Mouse (Mus musculus) intestine, postnatal 0 days (tissue): Measurements from ENCODE around the gene Cdk10. TPM values are rescaled to one million over a fixed set of nuclear protein-coding genes. Genes with fewer than 3 reads are reported as not detected.

ENCODE experiments used
- ATAC-seq: fragments of 200-750 bp; cut with Nextera tagmentation; 2 replicates; pipeline ENCODE4 v1.8.0; 2017; ENCODE audit warnings: mild to moderate bottlenecking, moderate TSS enrichment, moderate library complexity
- H3K27ac ChIP-seq: fragments of 300-500 bp; sonication (generic); 2 replicates; pipeline ENCODE4 v1.5.1; 2014; ENCODE audit warnings: mild to moderate bottlenecking, low read depth, low read length, moderate library complexity
- H3K27me3 ChIP-seq: fragments of 300-500 bp; sonication (generic); replicated peaks from 2 replicates; pipeline ENCODE4 v1.6.1; 2014; ENCODE audit warnings: low read length, mixed read lengths; ENCODE audit not compliant: control insufficient read depth, insufficient read depth
- H3K36me3 ChIP-seq: fragments of 300-500 bp; sonication (generic); 2 replicates; pipeline ENCODE4 v1.6.1; 2014; ENCODE audit warnings: mild to moderate bottlenecking, moderate library complexity; ENCODE audit not compliant: control insufficient read depth, insufficient read depth
- H3K4me1 ChIP-seq: fragments of 300-500 bp; sonication (generic); replicated peaks from 2 replicates; pipeline ENCODE4 v1.6.1; 2014; ENCODE audit warnings: antibody characterized with exemption, low read length, mixed read lengths; ENCODE audit not compliant: control insufficient read depth, insufficient read depth
- H3K4me2 ChIP-seq: fragments of 300-500 bp; sonication (generic); replicated peaks from 2 replicates; pipeline ENCODE4 v1.6.1; 2014; ENCODE audit warnings: low read depth, mild to moderate bottlenecking, moderate library complexity
- H3K4me3 ChIP-seq: fragments of 300-500 bp; sonication (generic); 2 replicates; pipeline ENCODE4 v1.5.1; 2014; ENCODE audit warnings: low read depth, low read length
- H3K9ac ChIP-seq: fragments of 300-500 bp; sonication (generic); 2 replicates; pipeline ENCODE4 v1.6.1; 2014; ENCODE audit warnings: mild to moderate bottlenecking, low read depth, low read length
- H3K9me3 ChIP-seq: fragments of 300-500 bp; sonication (generic); 2 replicates; pipeline ENCODE4 v1.6.1; 2016; ENCODE audit warnings: mixed run types; ENCODE audit not compliant: control insufficient read depth
- CTCF ChIP-seq: sonication (generic); IDR thresholded peaks from 2 replicates; pipeline ENCODE4 v1.5.1; 2016; ENCODE audit warnings: low read depth, mild to moderate bottlenecking, control low read depth, antibody characterized with exemption, moderate library complexity
- WGBS: fragments of 180-500 bp; shearing (Covaris S2); extraction: QIAGEN DNeasy Blood & Tissue Kit; methylation state at CpG from one replicate; pipeline ENCODE4 v1.1.7; 2014; 5-methylcytosine and 5-hydroxymethylcytosine counted together
- polyA plus RNA-seq: library from polyadenylated mRNA; unstranded; fragments of >200 nt; fragmentation: Nextera tagmentation; extraction: Ambion mirVana; gene quantifications from 2 replicates; pipeline ENCODE4 v1.2.1, GENCODE M21; 2015

The Cdk10 gene
- 11.8 and 14.0 TPM in 2 replicates for polyA plus RNA-seq

DNA sequence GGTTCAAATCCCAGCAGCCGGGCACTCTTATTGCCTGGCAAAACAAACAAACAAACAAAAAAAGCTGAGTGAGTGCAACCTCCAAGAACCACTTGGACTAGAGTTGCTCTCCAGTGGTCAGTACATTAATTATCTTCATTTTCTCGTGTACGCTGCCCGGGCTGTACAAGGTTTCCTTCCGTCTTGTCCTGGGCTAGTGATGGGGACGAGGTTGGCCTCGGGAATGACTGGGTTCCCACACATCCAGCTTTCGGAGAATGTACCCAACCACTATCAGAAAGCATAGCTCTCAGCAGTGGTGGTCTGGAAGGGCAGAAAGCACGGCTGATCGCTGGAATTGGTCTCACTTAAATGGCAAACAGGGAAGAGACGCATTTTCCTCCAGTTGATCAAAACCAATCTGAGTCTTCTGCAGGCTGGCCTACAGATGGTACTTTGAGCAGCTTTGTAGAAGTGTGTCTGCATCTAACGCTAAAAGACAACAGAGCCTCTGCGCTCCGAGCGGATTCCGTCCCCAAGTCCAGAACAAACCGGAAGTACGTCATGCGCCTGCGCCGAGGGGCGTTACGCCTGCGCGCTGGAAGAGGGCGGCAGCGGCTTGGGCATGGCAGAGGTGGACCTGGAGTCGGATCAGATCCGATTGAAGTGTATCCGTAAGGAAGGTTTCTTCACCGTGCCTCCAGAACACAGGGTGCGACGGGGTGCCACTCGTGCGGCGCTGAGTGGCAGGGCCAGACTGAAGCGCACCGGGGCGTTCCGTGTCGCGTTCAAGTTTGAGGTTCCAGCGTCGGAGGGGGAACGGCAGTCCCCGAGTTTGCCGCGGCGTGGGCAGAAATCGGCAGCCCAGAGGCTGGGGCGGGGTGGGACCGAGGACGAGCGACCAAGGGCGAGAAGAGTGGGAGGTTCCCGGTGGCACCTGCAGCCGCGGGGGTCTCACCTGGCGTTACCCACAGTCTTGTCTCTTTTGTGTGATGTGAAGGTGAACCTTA is at the start of gene Cdk10:
Gene Cdk10, plus strand, starts transcription at position 565 of the 989 bp plus-strand sequence.
- no peaks in the 10 kb centered on the region for H3K27me3 ChIP-seq
- H3K4me1 ChIP-seq, result peaks cover 5% of the 10 kb centered on the region; the same call in 1 of the 2 replicates
- peaks cover 6% of the 10 kb centered on the region; the same call in 1 of the 2 replicates for H3K36me3 ChIP-seq
- peak within 1 kb of the TSS; percentile 74 for H3K4me3 ChIP-seq
- no peaks in the 10 kb centered on the region for H3K9me3 ChIP-seq
- H3K9ac ChIP-seq, result peak within 1 kb of the TSS; percentile 72
- peak; percentile 79 for ATAC-seq
- H3K4me2 ChIP-seq, result peak within 1 kb of the TSS; percentile 87
- peak within 1 kb of the TSS; percentile 79 for H3K27ac ChIP-seq
- 0 out of 2 replicates have a peak, but pooled peaks have one; percentile 9 for TF ChIP-seq CTCF
- 2% methylated on average over 59 of the region's 59 CpGs for WGBS

DNA sequence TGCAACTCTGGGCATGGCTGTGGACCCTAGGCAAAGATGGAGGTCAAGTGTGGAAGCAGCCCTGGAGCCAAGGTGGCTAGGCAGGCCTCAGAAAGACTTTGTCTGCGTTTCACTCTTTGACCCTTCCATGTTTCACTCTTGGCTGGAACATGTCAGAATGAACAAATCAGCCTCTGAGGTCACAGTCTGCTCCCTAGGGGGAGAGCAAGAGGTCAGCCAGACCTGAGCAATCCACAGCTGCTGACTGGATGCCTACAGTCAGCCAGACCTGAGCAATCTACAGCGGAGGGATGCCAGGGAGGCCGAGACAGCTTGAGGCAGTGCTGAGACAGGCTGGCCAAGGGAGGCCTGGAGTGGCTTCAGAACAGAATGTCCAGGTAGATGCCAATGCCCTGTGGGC is 43.3 kb upstream of the Cdk10 start:
- Histone ChIP-seq H3K4me1 (no peaks in the 10 kb centered on the region), H3K27me3 (no peaks in the 10 kb centered on the region), H3K36me3 (no peaks in the 10 kb centered on the region), H3K27ac (no peak overlapping the region), H3K9ac (no peak overlapping the region), H3K4me3 (no peak overlapping the region), H3K4me2 (no peak overlapping the region), H3K9me3 (no peaks in the 10 kb centered on the region)
- ATAC-seq, result no peak
- 65% methylated on average over 3 of the region's 3 CpGs for WGBS
- no peak for TF ChIP-seq CTCF

GRCm38 (mm10) chr8:123185566-123186409 is 38.9 kb upstream of the Cdk10 start, which contains the start of gene Dpep1:
Dpep1 (plus strand) TSS chr8:123186242.
- Histone ChIP-seq H3K4me3 (no peak within 1 kb of the TSS), H3K36me3 (no peaks in the 10 kb centered on the region), H3K27ac (peak within 1 kb of the TSS; percentile 54), H3K4me2 (no peak within 1 kb of the TSS), H3K9ac (peak within 1 kb of the TSS; percentile 22; the same call in 1 of the 2 replicates), H3K9me3 (no peaks in the 10 kb centered on the region), H3K4me1 (no peaks in the 10 kb centered on the region), H3K27me3 (no peaks in the 10 kb centered on the region)
- 32% methylated on average over 19 of the region's 19 CpGs for WGBS
- ATAC-seq, result no peak
- TF ChIP-seq CTCF, result no peak

DNA sequence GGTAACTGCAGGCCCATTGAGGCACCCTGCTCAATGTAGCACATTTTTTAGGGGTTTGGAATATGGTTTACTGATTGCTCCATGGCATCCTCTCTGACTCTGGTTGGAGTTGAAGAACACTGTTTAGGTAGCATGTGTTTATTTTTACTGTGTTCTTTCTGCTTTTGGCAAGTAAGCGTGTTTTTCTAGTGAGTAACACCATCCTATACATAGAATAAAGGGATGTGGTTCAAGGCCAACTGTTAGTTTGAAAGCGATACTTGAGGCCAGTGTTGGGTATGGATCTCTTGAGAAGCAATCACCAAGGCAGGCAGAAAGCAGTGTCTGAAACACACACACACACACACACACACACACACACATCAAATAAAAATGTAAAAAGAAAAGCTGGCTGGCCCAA is 36.6 kb upstream of the Cdk10 start:
- no peaks in the 10 kb centered on the region for H3K27me3 ChIP-seq
- no peak overlapping the region for H3K9ac ChIP-seq
- ATAC-seq, result no peak
- TF ChIP-seq CTCF, result no peak
- no peaks in the 10 kb centered on the region for H3K9me3 ChIP-seq
- H3K27ac ChIP-seq, result no peak overlapping the region
- H3K4me1 ChIP-seq, result no peaks in the 10 kb centered on the region
- 75% methylated on average over 2 of the region's 2 CpGs for WGBS
- H3K4me2 ChIP-seq, result no peak overlapping the region
- no peaks in the 10 kb centered on the region for H3K36me3 ChIP-seq
- no peak overlapping the region for H3K4me3 ChIP-seq

DNA sequence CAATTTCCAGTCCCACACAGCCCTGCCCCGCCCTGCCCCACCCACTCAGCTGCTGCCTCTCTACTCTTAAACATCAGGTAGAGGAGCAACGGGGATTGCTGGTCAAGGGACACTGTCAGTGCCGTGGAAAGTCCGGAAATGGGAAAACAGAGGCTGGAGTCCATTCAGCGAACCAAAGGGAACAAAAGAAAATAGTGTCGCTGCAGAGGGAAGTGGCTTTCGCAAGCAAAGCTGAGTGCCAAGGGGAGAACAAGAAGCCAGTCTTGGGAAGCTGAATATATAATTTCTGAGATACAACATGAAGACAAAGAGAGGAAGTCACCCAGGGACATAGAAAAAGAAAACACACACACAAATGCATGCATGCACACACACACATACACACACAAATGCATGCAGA is 35.8 kb upstream of the Cdk10 start:
- no peak overlapping the region for H3K4me2 ChIP-seq
- ATAC-seq, result no peak
- TF ChIP-seq CTCF, result no peak
- H3K27me3 ChIP-seq, result no peaks in the 10 kb centered on the region
- H3K36me3 ChIP-seq, result no peaks in the 10 kb centered on the region
- no peaks in the 10 kb centered on the region for H3K4me1 ChIP-seq
- no peak overlapping the region for H3K9ac ChIP-seq
- no peak overlapping the region for H3K4me3 ChIP-seq
- WGBS, result 40% methylated on average over 7 of the region's 7 CpGs
- H3K9me3 ChIP-seq, result no peaks in the 10 kb centered on the region
- no peak overlapping the region for H3K27ac ChIP-seq
